Mouse (Mus musculus): ENCODE measurements at regions not wholly inside any gene's neighbourhood (a gene's known extent, or its start where the extent isn't known, plus 50 kb on each side); places are given as distances from the start of the nearest gene placed in this dataset.

- no peak for TF ChIP-seq POLR2A (IDR thresholded peaks at IDR 0.05; ENCODE audit: control insufficient read depth in 1 of 2, insufficient read depth in 1 of 2, low read depth in 1 of 2, low read length in 2 of 2, poor library complexity in 1 of 2)
- TF ChIP-seq ELF1 (IDR thresholded peaks at IDR 0.05; ENCODE audit: low read depth, low read length): no peak
- TF ChIP-seq MEF2A (IDR thresholded peaks at IDR 0.05; ENCODE audit: extremely low read depth, insufficient replicate concordance, low read depth, low read length, poor library complexity, severe bottlenecking): no peak
- no peak for TF ChIP-seq CTCF (IDR thresholded peaks at IDR 0.05 in 2 of 3, conservative IDR thresholded peaks at IDR 0.05 in 1 of 3; ENCODE audit: control insufficient read depth in 1 of 3, insufficient read depth in 1 of 3, low read depth in 2 of 3, low read length in 3 of 3, poor library complexity in 1 of 3, severe bottlenecking in 1 of 3)
- no peak for TF ChIP-seq ZC3H11A (IDR thresholded peaks at IDR 0.05; ENCODE audit: low read depth, low read length)
- TF ChIP-seq KAT2A (conservative IDR thresholded peaks at IDR 0.05; ENCODE audit: low read depth, low read length): no peak
- TF ChIP-seq EP300 (IDR thresholded peaks at IDR 0.05; ENCODE audit: low read depth in 1 of 2, low read length in 2 of 2): no peak
- TF ChIP-seq MAFK (IDR thresholded peaks at IDR 0.05; ENCODE audit: borderline replicate concordance, low read depth, low read length): no peak
- no peak for TF ChIP-seq SMC3 (IDR thresholded peaks at IDR 0.05; ENCODE audit: low read depth, low read length)
- TF ChIP-seq MAZ (IDR thresholded peaks at IDR 0.05; ENCODE audit: low read depth, low read length): no peak
- no peak for TF ChIP-seq UBTF (IDR thresholded peaks at IDR 0.05; ENCODE audit: borderline replicate concordance, insufficient read depth, low read depth, low read length)
- no peak for TF ChIP-seq MXI1 (IDR thresholded peaks at IDR 0.05; ENCODE audit: low read depth, low read length)
- no peak for TF ChIP-seq E2F4 (IDR thresholded peaks at IDR 0.05; ENCODE audit: borderline replicate concordance, low read depth, low read length)
Observed at GRCm38 (mm10) chr5:50728337-50729003, 669.7 kb upstream of the Adgra3 start.
